Mouse (Mus musculus): Measurements from ENCODE around the gene Tbcc.

DNA sequence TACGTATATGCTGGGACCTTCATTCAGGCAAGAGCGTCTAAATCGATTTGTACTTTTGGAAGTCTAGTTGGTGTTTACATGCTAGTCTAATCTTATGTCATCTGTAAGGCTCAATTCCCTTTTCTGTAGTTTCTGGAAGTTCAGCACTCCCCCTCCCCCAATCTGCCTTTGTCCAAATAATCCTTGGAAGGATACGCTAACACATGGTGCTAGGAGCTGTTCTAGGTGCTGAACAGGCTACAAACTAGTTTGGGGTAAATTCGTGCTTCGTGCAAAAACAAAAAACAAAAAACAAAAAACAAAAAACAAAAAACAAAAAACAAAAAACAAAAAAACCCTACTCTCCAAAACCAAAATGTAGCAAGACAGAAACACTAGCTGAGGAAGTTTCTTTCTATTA, 30.4 kb downstream of the Tbcc start:
- TF ChIP-seq CTCF (IDR thresholded peaks at IDR 0.05; ENCODE audit: low read depth) (no peak), EP300 (IDR thresholded peaks at IDR 0.05; ENCODE audit: low read depth) (no peak)

Measured in heart, postnatal 0 days (tissue).